Mouse (Mus musculus): ENCODE results near the gene Slc25a29. TPM values are rescaled to one million over a fixed set of nuclear protein-coding genes. Genes with fewer than 3 reads are reported as not detected.

Gene Slc25a29
- total RNA-seq, 1 experiment = 2.1 TPM

GRCm38 (mm10) chr12:108857589-108858184 lies 22.0 kb upstream of the Slc25a29 start:
- H3K27ac ChIP-seq (ENCODE audit: insufficient read depth, low read depth, low read length, poor library complexity, severe bottlenecking) = no peak overlapping the region
- H3K9ac ChIP-seq (ENCODE audit: insufficient read depth, low read depth, low read length, poor library complexity, severe bottlenecking) = no peak overlapping the region
- TF ChIP-seq CHD2 (IDR thresholded peaks at IDR 0.05; ENCODE audit: low read depth, low read length) (no peak), ZNF384 (IDR thresholded peaks at IDR 0.05; ENCODE audit: low read depth, low read length) (no peak), MAFK (IDR thresholded peaks at IDR 0.05; ENCODE audit: insufficient read depth, low read depth, low read length) (no peak), ZC3H11A (IDR thresholded peaks at IDR 0.05; ENCODE audit: borderline replicate concordance, low read depth, low read length) (no peak), HCFC1 (IDR thresholded peaks at IDR 0.05; ENCODE audit: borderline replicate concordance, insufficient read depth, low read length) (no peak)
- H3K9me3 ChIP-seq (ENCODE audit: control insufficient read depth, insufficient read depth, low read depth, low read length) = no peaks in the 10 kb centered on the region
- in situ Hi-C loops (cut with MboI; ENCODE audit: low sequenced_read_pairs in 2 of 2, unreplicated experiment in 2 of 2) = no loop called here
- H3K36me3 ChIP-seq (ENCODE audit: control insufficient read depth, insufficient read depth, low read length, poor library complexity, severe bottlenecking) = peaks cover 16% of the 10 kb centered on the region
- DNase-seq (ENCODE audit: low read depth, low spot score) = no peak
- H3K4me1 ChIP-seq (ENCODE audit: control insufficient read depth in 2 of 2, insufficient read depth in 2 of 2, low read length in 2 of 2, poor library complexity in 1 of 2) = peaks cover 0 to 2% of the 10 kb centered on the region in 2 experiments; a peak in 1 of 4 replicates
- no peak overlapping the region for H3K4me3 ChIP-seq (ENCODE audit: insufficient read depth in 1 of 2, low read depth in 1 of 2, low read length in 2 of 2, poor library complexity in 1 of 2, severe bottlenecking in 1 of 2)

- Histone ChIP-seq H3K4me3 (ENCODE audit: insufficient read depth in 1 of 2, low read depth in 1 of 2, low read length in 2 of 2, poor library complexity in 1 of 2, severe bottlenecking in 1 of 2) (no peak overlapping the region), H3K9ac (ENCODE audit: insufficient read depth, low read depth, low read length, poor library complexity, severe bottlenecking) (no peak overlapping the region), H3K4me1 (ENCODE audit: control insufficient read depth in 2 of 2, insufficient read depth in 2 of 2, low read length in 2 of 2, poor library complexity in 1 of 2) (peaks cover 0 to 2% of the 10 kb centered on the region in 2 experiments; a peak in 1 of 4 replicates), H3K9me3 (ENCODE audit: control insufficient read depth, insufficient read depth, low read depth, low read length) (no peaks in the 10 kb centered on the region), H3K36me3 (ENCODE audit: control insufficient read depth, insufficient read depth, low read length, poor library complexity, severe bottlenecking) (peaks cover 13% of the 10 kb centered on the region), H3K27ac (ENCODE audit: insufficient read depth, low read depth, low read length, poor library complexity, severe bottlenecking) (no peak overlapping the region)
- TF ChIP-seq CHD2 (IDR thresholded peaks at IDR 0.05; ENCODE audit: low read depth, low read length) (no peak), HCFC1 (IDR thresholded peaks at IDR 0.05; ENCODE audit: borderline replicate concordance, insufficient read depth, low read length) (no peak), MAFK (IDR thresholded peaks at IDR 0.05; ENCODE audit: insufficient read depth, low read depth, low read length) (no peak), ZC3H11A (IDR thresholded peaks at IDR 0.05; ENCODE audit: borderline replicate concordance, low read depth, low read length) (no peak), ZNF384 (IDR thresholded peaks at IDR 0.05; ENCODE audit: low read depth, low read length) (no peak)
- no peak for DNase-seq (ENCODE audit: low read depth, low spot score)
- in situ Hi-C loops (cut with MboI; ENCODE audit: low sequenced_read_pairs in 2 of 2, unreplicated experiment in 2 of 2) = no loop called here
Measured at GRCm38 (mm10) chr12:108857109-108857508, 21.4 kb upstream of the Slc25a29 start.

GRCm38 (mm10) chr12:108856186-108856585 lies 20.5 kb upstream of the Slc25a29 start:
- no peak overlapping the region; the same call in 1 of the 2 replicates for H3K27ac ChIP-seq (ENCODE audit: insufficient read depth, low read depth, low read length, poor library complexity, severe bottlenecking)
- in situ Hi-C loops (cut with MboI; ENCODE audit: low sequenced_read_pairs in 2 of 2, unreplicated experiment in 2 of 2) = no loop called here
- no peak for DNase-seq (ENCODE audit: low read depth, low spot score)
- no peaks in the 10 kb centered on the region for H3K9me3 ChIP-seq (ENCODE audit: control insufficient read depth, insufficient read depth, low read depth, low read length)
- peaks cover 8% of the 10 kb centered on the region for H3K36me3 ChIP-seq (ENCODE audit: control insufficient read depth, insufficient read depth, low read length, poor library complexity, severe bottlenecking)
- H3K9ac ChIP-seq (ENCODE audit: insufficient read depth, low read depth, low read length, poor library complexity, severe bottlenecking) = no peak overlapping the region
- H3K4me3 ChIP-seq (ENCODE audit: insufficient read depth in 1 of 2, low read depth in 1 of 2, low read length in 2 of 2, poor library complexity in 1 of 2, severe bottlenecking in 1 of 2) = no peak overlapping the region
- TF ChIP-seq HCFC1 (IDR thresholded peaks at IDR 0.05; ENCODE audit: borderline replicate concordance, insufficient read depth, low read length) (no peak), CHD2 (IDR thresholded peaks at IDR 0.05; ENCODE audit: low read depth, low read length) (no peak), MAFK (IDR thresholded peaks at IDR 0.05; ENCODE audit: insufficient read depth, low read depth, low read length) (no peak), ZC3H11A (IDR thresholded peaks at IDR 0.05; ENCODE audit: borderline replicate concordance, low read depth, low read length) (no peak), ZNF384 (IDR thresholded peaks at IDR 0.05; ENCODE audit: low read depth, low read length) (no peak)
- H3K4me1 ChIP-seq (ENCODE audit: control insufficient read depth in 2 of 2, insufficient read depth in 2 of 2, low read length in 2 of 2, poor library complexity in 1 of 2) = peaks cover 0 to 2% of the 10 kb centered on the region in 2 experiments; a peak in 1 of 4 replicates

GRCm38 (mm10) chr12:108855081-108855480 lies 19.4 kb upstream of the Slc25a29 start:
- in situ Hi-C loops (cut with MboI; ENCODE audit: low sequenced_read_pairs in 2 of 2, unreplicated experiment in 2 of 2) = no loop called here
- no peak for DNase-seq (ENCODE audit: low read depth, low spot score)
- Histone ChIP-seq H3K27ac (ENCODE audit: insufficient read depth, low read depth, low read length, poor library complexity, severe bottlenecking) (no peak overlapping the region), H3K36me3 (ENCODE audit: control insufficient read depth, insufficient read depth, low read length, poor library complexity, severe bottlenecking) (no peaks in the 10 kb centered on the region), H3K4me1 (ENCODE audit: control insufficient read depth in 2 of 2, insufficient read depth in 2 of 2, low read length in 2 of 2, poor library complexity in 1 of 2) (peaks cover 0 to 2% of the 10 kb centered on the region in 2 experiments; a peak in 1 of 4 replicates), H3K4me3 (ENCODE audit: insufficient read depth in 1 of 2, low read depth in 1 of 2, low read length in 2 of 2, poor library complexity in 1 of 2, severe bottlenecking in 1 of 2) (no peak overlapping the region), H3K9ac (ENCODE audit: insufficient read depth, low read depth, low read length, poor library complexity, severe bottlenecking) (no peak overlapping the region), H3K9me3 (ENCODE audit: control insufficient read depth, insufficient read depth, low read depth, low read length) (no peaks in the 10 kb centered on the region)
- no peak for TF ChIP-seq ZC3H11A (IDR thresholded peaks at IDR 0.05; ENCODE audit: borderline replicate concordance, low read depth, low read length)

GRCm38 (mm10) chr12:108852822-108853221 lies 17.1 kb upstream of the Slc25a29 start:
- H3K4me3 ChIP-seq (ENCODE audit: insufficient read depth in 1 of 2, low read depth in 1 of 2, low read length in 2 of 2, poor library complexity in 1 of 2, severe bottlenecking in 1 of 2) = no peak overlapping the region
- peaks cover 0 to 2% of the 10 kb centered on the region in 2 experiments; a peak in 1 of 4 replicates for H3K4me1 ChIP-seq (ENCODE audit: control insufficient read depth in 2 of 2, insufficient read depth in 2 of 2, low read length in 2 of 2, poor library complexity in 1 of 2)
- in situ Hi-C loops (cut with MboI; ENCODE audit: low sequenced_read_pairs in 2 of 2, unreplicated experiment in 2 of 2) = no loop called here
- no peaks in the 10 kb centered on the region for H3K9me3 ChIP-seq (ENCODE audit: control insufficient read depth, insufficient read depth, low read depth, low read length)
- TF ChIP-seq ZC3H11A (IDR thresholded peaks at IDR 0.05; ENCODE audit: borderline replicate concordance, low read depth, low read length) = no peak
- TF ChIP-seq CHD2 (IDR thresholded peaks at IDR 0.05; ENCODE audit: low read depth, low read length) = no peak
- no peak for TF ChIP-seq HCFC1 (IDR thresholded peaks at IDR 0.05; ENCODE audit: borderline replicate concordance, insufficient read depth, low read length)
- no peak for TF ChIP-seq ZNF384 (IDR thresholded peaks at IDR 0.05; ENCODE audit: low read depth, low read length)
- TF ChIP-seq MAFK (IDR thresholded peaks at IDR 0.05; ENCODE audit: insufficient read depth, low read depth, low read length) = no peak
- H3K36me3 ChIP-seq (ENCODE audit: control insufficient read depth, insufficient read depth, low read length, poor library complexity, severe bottlenecking) = no peaks in the 10 kb centered on the region
- no peak overlapping the region for H3K9ac ChIP-seq (ENCODE audit: insufficient read depth, low read depth, low read length, poor library complexity, severe bottlenecking)
- H3K27ac ChIP-seq (ENCODE audit: insufficient read depth, low read depth, low read length, poor library complexity, severe bottlenecking) = no peak overlapping the region
- DNase-seq (ENCODE audit: low read depth, low spot score) = no peak

All from ES-E14 (cell line).